8 mouse cellular contexts compared by ENCODE assay signal in the genomic region with DNA sequence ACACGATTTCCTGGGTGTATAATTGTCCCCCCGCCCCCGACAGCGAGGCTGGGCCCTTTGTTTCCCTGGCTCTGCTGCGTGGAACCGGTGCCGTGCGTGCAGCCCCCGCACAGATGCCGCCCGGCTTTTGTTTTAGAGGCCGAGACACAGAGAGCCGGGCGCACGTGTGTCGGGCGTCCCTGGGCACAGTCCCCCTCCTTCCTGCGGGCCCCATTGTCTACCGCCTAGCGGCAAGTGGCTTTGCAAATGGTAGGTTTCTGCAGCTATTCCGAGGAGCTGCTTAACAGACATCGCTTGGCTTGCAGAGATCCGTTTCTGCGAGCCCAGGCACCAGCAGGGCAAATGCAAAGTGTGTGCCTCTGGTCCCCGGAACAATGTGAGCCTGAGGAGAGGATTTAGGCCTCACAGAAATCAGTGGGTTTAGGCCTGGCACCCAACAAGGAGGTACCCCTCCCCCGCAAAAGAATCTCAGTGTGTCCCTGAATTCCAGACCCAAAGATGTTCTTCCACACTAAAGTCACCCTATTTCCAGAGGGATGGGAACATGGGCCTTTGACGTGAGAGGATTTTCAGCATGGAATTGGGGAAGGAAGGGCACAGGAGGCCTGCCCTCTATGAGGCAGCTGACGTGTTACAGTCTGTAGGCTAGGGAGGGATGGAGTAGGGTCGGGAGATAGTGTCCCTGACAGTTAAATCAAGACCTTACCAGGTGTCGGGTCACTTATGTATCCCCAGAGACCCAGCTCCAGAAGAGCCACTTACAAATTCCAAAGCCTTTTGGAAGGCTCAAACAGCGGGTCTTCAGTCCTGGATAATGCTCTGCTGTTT. TPM values are rescaled to one million over a fixed set of nuclear protein-coding genes. Genes with fewer than 3 reads are reported as not detected.
DNase-seq lines count a peak whose midpoint lies in the region; ATAC-seq and TF ChIP-seq lines count a peak whose summit lies in the region.

No protein-coding gene starts in this region.

- H3K27ac ChIP-seq in heart, adult 2 months, result no peak overlapping the region
- peak overlapping the region; percentile 47 for H3K27ac ChIP-seq in forebrain, postnatal 0 days (ENCODE audit: low read depth, low read length)
- peak overlapping the region; percentile 62 for H3K27ac ChIP-seq in midbrain, embryonic 11.5 days (ENCODE audit: low read depth, low read length)
- no peak overlapping the region for H3K27ac ChIP-seq in stomach, embryonic 16.5 days (ENCODE audit: low read length)

- H3K27me3 ChIP-seq in heart, adult 2 months (ENCODE audit: control insufficient read depth, insufficient read depth, low read length), result no peaks in the 10 kb centered on the region
- H3K27me3 ChIP-seq in forebrain, postnatal 0 days (ENCODE audit: insufficient read depth, low read length), result no peaks in the 10 kb centered on the region
- no peaks in the 10 kb centered on the region for H3K27me3 ChIP-seq in midbrain, embryonic 11.5 days (ENCODE audit: control insufficient read depth, insufficient read depth, low read length)
- H3K27me3 ChIP-seq in stomach, embryonic 16.5 days (ENCODE audit: control insufficient read depth, insufficient read depth, low read length), result peaks cover 4% of the 10 kb centered on the region

- intact Hi-C loops in heart, adult 2 months (cut with DNase I), result no loop called here

- TF ChIP-seq CTCF in heart, adult 2 months (IDR thresholded peaks at IDR 0.05), result 0 out of 2 replicates have a peak, but pooled peaks have one; percentile 13
- TF ChIP-seq CTCF in forebrain, postnatal 0 days (IDR thresholded peaks at IDR 0.05; ENCODE audit: low read depth), result peak; percentile 46; the same call in 1 of the 2 replicates

- WGBS in heart, adult 2 months, result 19% methylated on average over 31 of the region's 31 CpGs
- 10% methylated on average over 31 of the region's 31 CpGs for WGBS in forebrain, postnatal 0 days
- 7% methylated on average over 31 of the region's 31 CpGs for WGBS in midbrain, embryonic 11.5 days
- 22% methylated on average over 31 of the region's 31 CpGs for WGBS in stomach, embryonic 16.5 days

- H3K9me3 ChIP-seq in forebrain, postnatal 0 days (ENCODE audit: low read length), result no peaks in the 10 kb centered on the region
- H3K9me3 ChIP-seq in midbrain, embryonic 11.5 days (ENCODE audit: control insufficient read depth, low read length), result no peaks in the 10 kb centered on the region
- H3K9me3 ChIP-seq in stomach, embryonic 16.5 days (replicated peaks; ENCODE audit: control insufficient read depth, low read length), result no peaks in the 10 kb centered on the region

- peak; percentile 85 for ATAC-seq in forebrain, postnatal 0 days
- peak; percentile 87 for ATAC-seq in midbrain, embryonic 11.5 days (ENCODE audit: low FRiP score)
- no peak for ATAC-seq in stomach, embryonic 16.5 days (ENCODE audit: insufficient read depth, low FRiP score)
- ATAC-seq in inflammation-experienced regulatory T-cells, adult 6 months, result no peak

- no peak overlapping the region for H3K9ac ChIP-seq in heart, adult 2 months (ENCODE audit: low read depth, low read length)
- H3K9ac ChIP-seq in forebrain, postnatal 0 days, result peak overlapping the region; percentile 54
- peak overlapping the region; percentile 82 for H3K9ac ChIP-seq in midbrain, embryonic 11.5 days (ENCODE audit: low read length)
- H3K9ac ChIP-seq in stomach, embryonic 16.5 days (ENCODE audit: low read length), result peak overlapping the region; percentile 63

- H3K4me2 ChIP-seq in forebrain, postnatal 0 days (ENCODE audit: low read depth), result peak overlapping the region; percentile 51
- peak overlapping the region; percentile 50 for H3K4me2 ChIP-seq in midbrain, embryonic 11.5 days
- peak overlapping the region; percentile 57 for H3K4me2 ChIP-seq in stomach, embryonic 16.5 days (ENCODE audit: low read depth, low read length)

- H3K36me3 ChIP-seq in heart, adult 2 months (ENCODE audit: control insufficient read depth, insufficient read depth, low read length), result no peaks in the 10 kb centered on the region
- no peaks in the 10 kb centered on the region for H3K36me3 ChIP-seq in forebrain, postnatal 0 days (ENCODE audit: insufficient read depth)
- no peaks in the 10 kb centered on the region for H3K36me3 ChIP-seq in midbrain, embryonic 11.5 days (ENCODE audit: control insufficient read depth, insufficient read depth, low read length)
- H3K36me3 ChIP-seq in stomach, embryonic 16.5 days (ENCODE audit: control insufficient read depth, insufficient read depth, low read length), result no peaks in the 10 kb centered on the region

- H3K4me3 ChIP-seq in heart, adult 2 months, result peak overlapping the region; percentile 22
- peak overlapping the region; percentile 20 for H3K4me3 ChIP-seq in forebrain, postnatal 0 days (ENCODE audit: low read depth, low read length)
- H3K4me3 ChIP-seq in midbrain, embryonic 11.5 days (ENCODE audit: low read depth, low read length), result peak overlapping the region; percentile 22; the same call in 1 of the 2 replicates
- H3K4me3 ChIP-seq in stomach, embryonic 16.5 days (replicated peaks; ENCODE audit: low read length), result peak overlapping the region; percentile 35

- TF ChIP-seq EP300 in heart, adult 2 months (IDR thresholded peaks at IDR 0.05; ENCODE audit: insufficient read depth, low read depth, low read length), result no peak

- TF ChIP-seq POLR2A in heart, adult 2 months (IDR thresholded peaks at IDR 0.05; ENCODE audit: insufficient read depth, low read depth, low read length), result no peak

- no peaks in the 10 kb centered on the region for H3K79me2 ChIP-seq in heart, adult 2 months (replicated peaks; ENCODE audit: control insufficient read depth, insufficient read depth, low read length)

- no peaks in the 10 kb centered on the region for H3K4me1 ChIP-seq in heart, adult 2 months (ENCODE audit: control insufficient read depth, insufficient read depth, low read length)
- peaks cover 4% of the 10 kb centered on the region; the same call in 1 of the 2 replicates for H3K4me1 ChIP-seq in forebrain, postnatal 0 days (ENCODE audit: insufficient read depth)
- peaks cover 11% of the 10 kb centered on the region for H3K4me1 ChIP-seq in midbrain, embryonic 11.5 days (ENCODE audit: control insufficient read depth, insufficient read depth, low read length)
- peaks cover 5% of the 10 kb centered on the region for H3K4me1 ChIP-seq in stomach, embryonic 16.5 days (ENCODE audit: control insufficient read depth, insufficient read depth, low read length)

- no peak for DNase-seq in heart, adult 2 months
- DNase-seq in heart, adult 11 months, result no peak
- peak; percentile 49 for DNase-seq in ZHBTc4 (ENCODE audit: low read depth, low spot score)
- peak; percentile 72 for DNase-seq in forebrain, postnatal 0 days
- peak; percentile 57 to 60 for DNase-seq in layer of hippocampus, postnatal 14 days (ENCODE audit: low spot score in 2 of 2)
- DNase-seq in midbrain, embryonic 11.5 days (ENCODE audit: low spot score, missing footprints), result peak; percentile 94

RNA-seq across cellular contexts. Expression of gene 1600014C10Rik, which starts 8.5 kb away (rescaled TPM):
- 10 to 100 TPM; 31.6 to 32.0 TPM for total RNA-seq in heart, adult 2 months (2021)
- polyA plus RNA-seq in heart, adult 2 months (2012; rRNA removed), result 29.3 and 50.6 TPM in 2 replicates
- 18.2 and 24.9 TPM in 2 replicates for total RNA-seq in forebrain, postnatal 0 days (2014; rRNA removed)
- 12.8 and 20.8 TPM in 2 replicates for polyA plus RNA-seq in forebrain, postnatal 0 days (2015; fragmentation: Nextera tagmentation; extraction: Ambion mirVana)
- 10 to 100 TPM; 17.4 to 20.6 TPM for total RNA-seq in layer of hippocampus, postnatal 14 days (2021)
- 17.0 and 17.2 TPM in 2 replicates for polyA plus RNA-seq in midbrain, embryonic 11.5 days (2014; fragmentation: Nextera tagmentation; extraction: Ambion mirVana)
- polyA plus RNA-seq in stomach, embryonic 16.5 days (2015; fragmentation: Nextera tagmentation; extraction: Ambion mirVana), result 15.9 and 17.0 TPM in 2 replicates
- 100 to 1,000 TPM in 2 of 3 experiments, 10 to 100 TPM in 1; 87.7 to 147 (median 136) TPM for polyA plus RNA-seq in inflammation-experienced regulatory T-cells, adult 6 months (2017; shearing (Covaris generic))

RNA-seq across cellular contexts. Expression of gene Plekhf1, which starts 53.3 kb away (rescaled TPM):
- 10 to 100 TPM in 1 of 2 experiments, 1 to 10 TPM in 1; 9.3 to 14.6 TPM for total RNA-seq in heart, adult 2 months (2021)
- polyA plus RNA-seq in heart, adult 2 months (2012; rRNA removed), result 8.6 and 8.9 TPM in 2 replicates
- total RNA-seq in forebrain, postnatal 0 days (2014; rRNA removed), result 0.62 and 0.86 TPM in 2 replicates
- polyA plus RNA-seq in forebrain, postnatal 0 days (2015; fragmentation: Nextera tagmentation; extraction: Ambion mirVana), result 0.52 and 0.54 TPM in 2 replicates
- 1 to 10 TPM; 2.8 to 3.1 TPM for total RNA-seq in layer of hippocampus, postnatal 14 days (2021)
- 1.4 and 1.5 TPM in 2 replicates for polyA plus RNA-seq in midbrain, embryonic 11.5 days (2014; fragmentation: Nextera tagmentation; extraction: Ambion mirVana)
- polyA plus RNA-seq in stomach, embryonic 16.5 days (2015; fragmentation: Nextera tagmentation; extraction: Ambion mirVana), result 4.0 and 4.1 TPM in 2 replicates
- polyA plus RNA-seq in inflammation-experienced regulatory T-cells, adult 6 months (2017; shearing (Covaris generic)), result 1 to 10 TPM in 2 of 3 experiments, under 1 TPM in 1; 0.37 to 2.9 (median 1.0) TPM

Comparison
In these comparisons a context has a peak if more than half of its experiments do, and no peak if none do; other contexts are left out.
1. DNase-seq: peak in ZHBTc4 (single experiment), forebrain, postnatal 0 days (single experiment), layer of hippocampus, postnatal 14 days (2 of 2) and midbrain, embryonic 11.5 days (single experiment); none in heart, adult 2 months (0 of 2) and heart, adult 11 months (single experiment).
2. H3K27ac ChIP-seq: peak in forebrain, postnatal 0 days (single experiment) and midbrain, embryonic 11.5 days (single experiment); none in heart, adult 2 months (single experiment) and stomach, embryonic 16.5 days (single experiment).
3. ATAC-seq: peak in forebrain, postnatal 0 days (single experiment) and midbrain, embryonic 11.5 days (single experiment); none in stomach, embryonic 16.5 days (single experiment) and inflammation-experienced regulatory T-cells, adult 6 months (single experiment).
4. Peak in every context shown above with its lines, with median percentiles within 50 percentile points of each other: H3K4me3 ChIP-seq and H3K4me2 ChIP-seq.